Mouse (Mus musculus) small intestine, adult 2 months (tissue): Measurements from ENCODE around the gene St6galnac3.

Experiments
- CTCF ChIP-seq: fragments of 200-500 bp; IDR thresholded peaks from 2 replicates; pipeline ENCODE4 v1.5.1; 2012; ENCODE audit warnings: low read depth, mild to moderate bottlenecking, control low read depth, inconsistent platforms, low read length, moderate library complexity, mixed read lengths; ENCODE audit not compliant: insufficient replicate concordance, insufficient read length; ENCODE audit errors: extremely low read depth
- POLR2A ChIP-seq: fragments of 200-500 bp; IDR thresholded peaks from 2 replicates; pipeline ENCODE4 v1.6.1; 2012; ENCODE audit warnings: low read depth, mild to moderate bottlenecking, control low read depth, inconsistent platforms, low read length, moderate library complexity

GRCm38 (mm10) chr3:153598631-153599030, 126.3 kb downstream of the St6galnac3 start:
- TF ChIP-seq CTCF, result no peak
- TF ChIP-seq POLR2A, result no peak
